Mouse (Mus musculus) left cerebral cortex, postnatal 10 days (tissue): ENCODE results near the gene Rtn2. TPM values are rescaled to one million over a fixed set of nuclear protein-coding genes. Genes with fewer than 3 reads are reported as not detected.

ENCODE experiments used
- DNase-seq, 2 experiments: peaks; one replicate each; pipeline ENCODE4 v3.0.0; 2021 to 2022; ENCODE audit warnings: low spot score in 2 of 2, mixed read lengths in 1 of 2; ENCODE audit errors: extremely low spot score in 1 of 2
- intact Hi-C: fragments of 180-260 bp; cut with DNase I; formaldehyde crosslinking; loops from one replicate; pipeline ENCODE4 v1.15.1; 2025
- total RNA-seq, 2 experiments: library from RNA; stranded (reverse); gene quantifications; 2 replicates each; pipeline ENCODE4 v1.2.3; 2021

Gene Rtn2
- total RNA-seq, 2 experiments from 2014 or later = 145 to 151 TPM

- intact Hi-C loops = no loop called here
Measured at GRCm38 (mm10) chr7:19308454-19309277, 26.2 kb downstream of the Rtn2 start.

GRCm38 (mm10) chr7:19309278-19309883 is 27.0 kb downstream of the Rtn2 start:
- intact Hi-C loops = no loop called here

More at GRCm38 (mm10) chr7:19308454-19309277, 26.2 kb downstream of the Rtn2 start:
- DNase-seq = peak; percentile 95 to 98

GRCm38 (mm10) chr7:19309884-19310641 is 27.6 kb downstream of the Rtn2 start, which contains the start of gene Fosb:
Fosb (minus strand) TSS chr7:19310051.
- DNase-seq = peak; percentile 93 to 97
- intact Hi-C loops = no loop called here

More at GRCm38 (mm10) chr7:19309278-19309883, 27.0 kb downstream of the Rtn2 start:
- no peak for DNase-seq

- DNase-seq = no peak
- intact Hi-C loops = no loop called here
Measured at GRCm38 (mm10) chr7:19311991-19312390, 29.6 kb downstream of the Rtn2 start.

- no peak for DNase-seq
- intact Hi-C loops = no loop called here
Measured at GRCm38 (mm10) chr7:19314033-19314432, 31.6 kb downstream of the Rtn2 start.

- no peak for DNase-seq
Measured at GRCm38 (mm10) chr7:19316451-19317161, 34.2 kb downstream of the Rtn2 start.

GRCm38 (mm10) chr7:19318201-19318600 is 35.8 kb downstream of the Rtn2 start:
- DNase-seq = no peak
- intact Hi-C loops = no loop called here

More at GRCm38 (mm10) chr7:19316451-19317161, 34.2 kb downstream of the Rtn2 start:
- intact Hi-C loops = no loop called here

GRCm38 (mm10) chr7:19318676-19319075 is 36.3 kb downstream of the Rtn2 start:
- intact Hi-C loops = no loop called here
- no peak for DNase-seq

- intact Hi-C loops = no loop called here
- DNase-seq = no peak
Measured at GRCm38 (mm10) chr7:19319458-19319857, 37.0 kb downstream of the Rtn2 start.

- intact Hi-C loops = no loop called here
- DNase-seq = peak; percentile 95 to 98
Measured at GRCm38 (mm10) chr7:19319906-19320305, 37.5 kb downstream of the Rtn2 start.

- DNase-seq = no peak
- intact Hi-C loops = no loop called here
Measured at GRCm38 (mm10) chr7:19320637-19321036, 38.2 kb downstream of the Rtn2 start.

GRCm38 (mm10) chr7:19321464-19321863 is 39.0 kb downstream of the Rtn2 start:
- intact Hi-C loops = no loop called here
- no peak for DNase-seq

- DNase-seq = no peak
- intact Hi-C loops = no loop called here
Measured at GRCm38 (mm10) chr7:19322489-19322888, 40.1 kb downstream of the Rtn2 start.

- DNase-seq = no peak
- intact Hi-C loops = no loop called here
Measured at GRCm38 (mm10) chr7:19324221-19324620, 41.8 kb downstream of the Rtn2 start.

- intact Hi-C loops = no loop called here
- no peak for DNase-seq
Measured at GRCm38 (mm10) chr7:19325262-19326199, 43.1 kb downstream of the Rtn2 start.

- DNase-seq = peak; percentile 42 to 92
- intact Hi-C loops = no loop called here
Measured at GRCm38 (mm10) chr7:19326359-19326758, 43.9 kb downstream of the Rtn2 start.

- intact Hi-C loops = no loop called here
- peak; percentile 77 to 94 for DNase-seq
Measured at GRCm38 (mm10) chr7:19327128-19327527, 44.7 kb downstream of the Rtn2 start.

- DNase-seq = no peak
Measured at GRCm38 (mm10) chr7:19327782-19328181, 45.4 kb downstream of the Rtn2 start.

More at GRCm38 (mm10) chr7:19327782-19328181, 45.4 kb downstream of the Rtn2 start:
- intact Hi-C loops = no loop called here
